Mouse (Mus musculus) CH12.LX (cell line): ENCODE results near the gene Foxp1. TPM values are rescaled to one million over a fixed set of nuclear protein-coding genes. Genes with fewer than 3 reads are reported as not detected.

Experiments
- DNase-seq: peaks from one replicate; pipeline ENCODE4 v3.0.0-alpha.2; 2013; ENCODE audit errors: extremely low read depth
- H3K27ac ChIP-seq: 2 replicates; pipeline ENCODE4 v1.5.1; 2012; ENCODE audit warnings: low read depth, mild to moderate bottlenecking, control low read depth, moderate library complexity; ENCODE audit not compliant: insufficient read depth
- H3K27me3 ChIP-seq: replicated peaks from 2 replicates; pipeline ENCODE3; 2012; ENCODE audit warnings: inconsistent platforms
- H3K36me3 ChIP-seq, 2 experiments: replicated peaks in 1 of 2; 2 replicates each; pipeline versions ENCODE3 to v1.6.1; 2012; ENCODE audit warnings: inconsistent platforms in 1 of 2, low read length in 1 of 2, mild to moderate bottlenecking in 1 of 2, mixed read lengths in 1 of 2, moderate library complexity in 1 of 2; ENCODE audit not compliant: control insufficient read depth in 1 of 2, insufficient read depth in 1 of 2
- H3K4me1 ChIP-seq, 2 experiments: 2 replicates each; pipeline ENCODE4 v1.6.1; 2012; ENCODE audit warnings: inconsistent platforms in 1 of 2, moderate library complexity in 1 of 2; ENCODE audit not compliant: insufficient read depth in 2 of 2, control insufficient read depth in 1 of 2
- H3K4me2 ChIP-seq: 2 replicates; pipeline ENCODE4 v1.6.1; 2012; ENCODE audit warnings: low read depth, mild to moderate bottlenecking, control low read depth; ENCODE audit not compliant: poor library complexity, insufficient read depth, severe bottlenecking
- H3K4me3 ChIP-seq, 3 experiments: fragments of 150-350 bp in 1 of 3; sonication (generic) in 1 of 3; replicated peaks in 1 of 3; 2 replicates each; pipeline versions ENCODE3 to v1.5.1; 2011 to 2012; ENCODE audit warnings: low read depth in 2 of 3, low read length in 2 of 3, mild to moderate bottlenecking in 2 of 3, moderate library complexity in 2 of 3, control low read depth in 1 of 3, improper control_type of control experiment in 1 of 3, inconsistent platforms in 1 of 3, mixed read lengths in 1 of 3; ENCODE audit not compliant: poor library complexity in 1 of 3
- H3K79me2 ChIP-seq: replicated peaks from 2 replicates; pipeline ENCODE4 v1.6.1; 2012; ENCODE audit warnings: mild to moderate bottlenecking, moderate library complexity; ENCODE audit not compliant: control insufficient read depth, poor library complexity, insufficient read depth, severe bottlenecking; ENCODE audit errors: extremely low read depth
- H3K9ac ChIP-seq: 2 replicates; pipeline ENCODE4 v1.6.1; 2012; ENCODE audit warnings: low read depth, mild to moderate bottlenecking, control low read depth, moderate library complexity; ENCODE audit not compliant: insufficient read depth
- H3K9me3 ChIP-seq: replicated peaks from 2 replicates; pipeline ENCODE3; 2012; ENCODE audit warnings: low read length, inconsistent platforms, mixed read lengths
- BHLHE40 ChIP-seq: IDR thresholded peaks from 2 replicates; pipeline ENCODE4 v1.6.1; 2011; ENCODE audit warnings: mild to moderate bottlenecking, low read depth, low read length, improper control_type of control experiment
- E2F4 ChIP-seq: IDR thresholded peaks from 2 replicates; pipeline ENCODE4 v1.6.1; 2011; ENCODE audit warnings: low read depth, low read length, improper control_type of control experiment; ENCODE audit not compliant: insufficient replicate concordance
- ETS1 ChIP-seq: conservative IDR thresholded peaks from 2 replicates; pipeline ENCODE4 v1.6.1; 2012; ENCODE audit warnings: low read depth, mild to moderate bottlenecking, inconsistent platforms, low read length, improper control_type of control experiment, moderate library complexity
- HCFC1 ChIP-seq: IDR thresholded peaks from 2 replicates; pipeline ENCODE4 v1.6.1; 2012; ENCODE audit warnings: low read depth, mild to moderate bottlenecking, inconsistent platforms, low read length, improper control_type of control experiment
- IRF4 ChIP-seq: IDR thresholded peaks from 2 replicates; pipeline ENCODE4 v1.6.1; 2014; ENCODE audit warnings: low read depth, mild to moderate bottlenecking, inconsistent platforms, low read length, improper control_type of control experiment
- KAT2A ChIP-seq: IDR thresholded peaks from 2 replicates; pipeline ENCODE4 v1.6.1; 2012; ENCODE audit warnings: low read length, improper control_type of control experiment, inconsistent platforms; ENCODE audit not compliant: insufficient replicate concordance
- MAX ChIP-seq: IDR thresholded peaks from 2 replicates; pipeline ENCODE4 v1.6.1; 2011; ENCODE audit warnings: low read length, improper control_type of control experiment
- MYC ChIP-seq: IDR thresholded peaks from 2 replicates; pipeline ENCODE4 v1.6.1; 2011; ENCODE audit warnings: low read depth, mild to moderate bottlenecking, improper control_type of control experiment, low read length
- RAD21 ChIP-seq: IDR thresholded peaks from 2 replicates; pipeline ENCODE4 v1.6.1; 2011; ENCODE audit warnings: low read depth, mild to moderate bottlenecking, low read length, improper control_type of control experiment, moderate library complexity
- RCOR1 ChIP-seq: conservative IDR thresholded peaks from 2 replicates; pipeline ENCODE4 v1.6.1; 2012; ENCODE audit warnings: low read depth, mild to moderate bottlenecking, inconsistent platforms, low read length, improper control_type of control experiment
- UBTF ChIP-seq: IDR thresholded peaks from 2 replicates; pipeline ENCODE4 v1.6.1; 2012; ENCODE audit warnings: low read depth, mild to moderate bottlenecking, inconsistent platforms, low read length, improper control_type of control experiment, moderate library complexity
- USF1 ChIP-seq: IDR thresholded peaks from 2 replicates; pipeline ENCODE4 v1.6.1; 2014; ENCODE audit warnings: low read depth, mild to moderate bottlenecking, inconsistent platforms, low read length, improper control_type of control experiment
- USF2 ChIP-seq: conservative IDR thresholded peaks from 2 replicates; pipeline ENCODE4 v1.6.1; 2011; ENCODE audit warnings: low read depth, low read length, improper control_type of control experiment
- ZMIZ1 ChIP-seq: IDR thresholded peaks from 2 replicates; pipeline ENCODE4 v1.6.1; 2012; ENCODE audit warnings: low read depth, mild to moderate bottlenecking, inconsistent platforms, low read length, improper control_type of control experiment
- ZNF384 ChIP-seq: IDR thresholded peaks from 2 replicates; pipeline ENCODE4 v1.6.1; 2012; ENCODE audit warnings: low read depth, low read length, improper control_type of control experiment, inconsistent platforms
- dilution Hi-C: fragments of 300-500 bp; cut with MboI; formaldehyde crosslinking; loops from 2 replicates; pipeline ENCODE4 v1.14.3; 2020; ENCODE audit warnings: low sequenced_read_pairs; ENCODE audit not compliant: extremely low pct_unique_long_range_greater_than_20kb, extremely low pct_ligation_motif_present
- in situ Hi-C: fragments of 300-500 bp; cut with MboI; formaldehyde crosslinking; loops from 3 replicates; pipeline ENCODE4 v1.14.3; 2019; ENCODE audit warnings: low sequenced_read_pairs, low pct_ligation_motif_present, low pct_unique_long_range_greater_than_20kb, mixed read lengths
- polyA plus RNA-seq: library from polyadenylated mRNA; unstranded; fragments of >175 nt; gene quantifications from 2 replicates; pipeline ENCODE4 v1.2.1, GENCODE M21; 2012; ENCODE audit warnings: low read depth; ENCODE audit not compliant: insufficient read length
- total RNA-seq, 2 experiments: library from RNA; depleted of rRNA; stranded (reverse); fragments of 300-350 nt in 1 of 2; fragments of >200 nt in 1 of 2; gene quantifications; 2 replicates each; pipeline ENCODE4 v1.2.3; 2012 to 2014

Foxp1 gene
- total and polyA plus RNA-seq, 3 experiments = 66.5 to 105 (median 87.4) TPM

GRCm38 (mm10) chr6:99374448-99375271, 147.9 kb downstream of the Foxp1 start:
- dilution Hi-C loops (no loop called here), in situ Hi-C loops (no loop called here)
- Histone ChIP-seq H3K9me3 (no peaks in the 10 kb centered on the region), H3K9ac (no peak overlapping the region; the same call in 1 of the 2 replicates), H3K4me1 (peaks cover 30 to 62% of the 10 kb centered on the region in 2 experiments), H3K4me3 (no peak overlapping the region), H3K27me3 (no peaks in the 10 kb centered on the region), H3K79me2 (no peaks in the 10 kb centered on the region), H3K27ac (no peak overlapping the region; the same call in 1 of the 2 replicates), H3K36me3 (no peaks in the 10 kb centered on the region), H3K4me2 (0 out of 2 replicates have a peak overlapping the region, but pooled peaks have one; percentile 2)
- TF ChIP-seq IRF4 = peak; percentile 25; the same call in 1 of the 2 replicates
- TF ChIP-seq ETS1 = peak; percentile 66; the same call in 1 of the 2 replicates
- peak; percentile 99 for TF ChIP-seq BHLHE40
- peak; percentile 72 for TF ChIP-seq ZNF384
- no peak for TF ChIP-seq RAD21
- TF ChIP-seq MYC = peak; percentile 86
- TF ChIP-seq UBTF = no peak
- peak; percentile 37; the same call in 1 of the 2 replicates for TF ChIP-seq MAX
- no peak for DNase-seq

GRCm38 (mm10) chr6:99372427-99372826, 150.1 kb downstream of the Foxp1 start:
- dilution Hi-C loops = no loop called here

GRCm38 (mm10) chr6:99372016-99372415, 150.5 kb downstream of the Foxp1 start:
- TF ChIP-seq HCFC1 = no peak
- TF ChIP-seq USF1 = no peak
- TF ChIP-seq USF2 = no peak
- TF ChIP-seq E2F4 = no peak
- no peak for TF ChIP-seq RCOR1
- TF ChIP-seq ETS1 = no peak
- no peak for TF ChIP-seq KAT2A
- no peak for TF ChIP-seq ZMIZ1
- dilution Hi-C loops (no loop called here), in situ Hi-C loops (no loop called here)
- Histone ChIP-seq H3K4me1 (peaks cover 34 to 64% of the 10 kb centered on the region in 2 experiments), H3K36me3 (no peaks in the 10 kb centered on the region), H3K4me2 (no peak overlapping the region), H3K27ac (no peak overlapping the region), H3K27me3 (no peaks in the 10 kb centered on the region), H3K9ac (no peak overlapping the region), H3K4me3 (no peak overlapping the region), H3K79me2 (no peaks in the 10 kb centered on the region), H3K9me3 (no peaks in the 10 kb centered on the region)
- DNase-seq = no peak

More at GRCm38 (mm10) chr6:99372427-99372826, 150.1 kb downstream of the Foxp1 start:
- no peak for TF ChIP-seq ZMIZ1
- TF ChIP-seq, all 38 proteins: peak for 0
- Histone ChIP-seq H3K4me2 (no peak overlapping the region), H3K9me3 (no peaks in the 10 kb centered on the region), H3K27ac (no peak overlapping the region), H3K36me3 (no peaks in the 10 kb centered on the region), H3K9ac (no peak overlapping the region), H3K79me2 (no peaks in the 10 kb centered on the region), H3K4me1 (peaks cover 34 to 65% of the 10 kb centered on the region in 2 experiments), H3K27me3 (no peaks in the 10 kb centered on the region), H3K4me3 (no peak overlapping the region)
- in situ Hi-C loops = no loop called here
- DNase-seq = no peak
